Mouse (Mus musculus) liver, embryonic 14.5 days (tissue): ENCODE results near the gene Vars.

Experiments
- CTCF ChIP-seq: IDR thresholded peaks from 2 replicates; pipeline ENCODE4 v1.5.1; 2016; ENCODE audit warnings: antibody characterized with exemption, low read depth, control low read depth
- EP300 ChIP-seq: IDR thresholded peaks from 2 replicates; pipeline ENCODE4 v1.6.1; 2016; ENCODE audit warnings: antibody characterized with exemption, low read depth

GRCm38 (mm10) chr17:35064378-35064877, 63.6 kb downstream of the Vars start:
- no peak for TF ChIP-seq CTCF
- TF ChIP-seq EP300: no peak
